Mouse (Mus musculus) heart, adult 18-20 months (tissue): ENCODE measurements at regions not wholly inside any gene's neighbourhood (a gene's known extent, or its start where the extent isn't known, plus 50 kb on each side); places are given as distances from the start of the nearest gene placed in this dataset.

Experiments
- DNase-seq, 2 experiments: peaks; one replicate each; pipeline ENCODE4 v3.0.0; 2021 to 2022; ENCODE audit warnings: mixed read lengths in 1 of 2

- no peak for DNase-seq
These were observed 54.8 kb downstream of the Gm19935 start for GRCm38 (mm10) chr8:90762390-90762789.

GRCm38 (mm10) chr8:90761947-90762346, 55.2 kb downstream of the Gm19935 start:
- no peak for DNase-seq

DNA sequence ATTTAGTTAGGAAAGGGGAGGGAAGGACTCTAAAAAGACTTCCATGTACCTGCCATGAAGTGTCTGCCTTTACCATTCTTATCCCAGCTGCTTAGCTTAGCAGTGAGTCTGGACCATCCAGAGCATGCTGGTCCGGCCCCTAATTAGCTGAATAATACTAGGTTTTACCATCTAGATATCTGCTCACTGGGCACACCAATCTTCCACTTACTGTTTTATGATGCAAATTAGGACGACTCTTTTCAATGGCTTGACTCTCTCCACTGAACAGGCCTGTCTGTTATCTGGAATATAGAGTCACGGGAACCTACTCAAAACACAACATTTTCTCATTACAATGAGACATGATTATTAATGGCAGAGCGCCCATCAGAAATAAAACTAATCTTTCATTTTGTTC, 55.7 kb downstream of the Gm19935 start:
- DNase-seq: no peak

DNA sequence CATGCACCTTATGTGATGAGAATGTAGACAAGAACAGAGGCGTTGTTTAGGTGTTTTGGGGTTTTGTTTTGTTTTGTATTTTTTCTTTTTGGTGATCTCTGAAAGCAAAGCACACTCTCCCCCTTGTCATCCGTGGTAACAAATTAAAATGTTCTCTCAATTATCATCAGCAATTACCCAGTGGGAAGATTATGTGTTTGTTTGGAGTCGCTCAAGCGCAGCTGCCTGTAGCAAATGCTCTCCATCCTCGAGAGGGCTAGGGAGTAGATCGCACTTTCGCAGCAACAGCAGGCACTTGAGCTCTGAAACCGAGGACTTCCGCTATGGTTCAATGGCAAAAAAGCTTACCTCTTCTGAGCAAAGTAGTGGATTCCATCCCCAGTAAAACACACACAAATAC, 57.7 kb downstream of the Gm19935 start:
- no peak for DNase-seq

DNA sequence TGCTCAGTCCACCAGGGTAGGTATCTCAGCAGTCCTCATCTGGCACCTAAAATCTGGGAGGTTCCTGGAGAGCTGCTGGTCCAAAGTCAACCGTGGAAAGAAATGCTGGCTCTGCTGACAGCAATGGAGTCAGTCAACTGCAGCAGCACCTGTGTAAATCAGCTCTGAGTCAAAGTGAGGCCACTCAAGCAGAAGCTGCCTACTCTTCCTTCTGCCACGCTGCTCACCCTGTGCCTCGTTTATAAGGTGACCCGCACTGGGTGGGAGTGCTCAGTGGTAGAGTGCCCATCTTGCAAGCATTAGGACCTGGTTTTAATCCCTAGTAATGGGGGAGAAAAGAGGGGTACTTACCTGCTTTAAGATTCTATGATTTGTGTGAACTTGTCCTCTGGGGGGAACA, 62.2 kb downstream of the Gm19935 start:
- DNase-seq: no peak

GRCm38 (mm10) chr8:90743546-90743945, 73.6 kb downstream of the Gm19935 start:
- peak; percentile 2 to 10 for DNase-seq

GRCm38 (mm10) chr8:90740963-90741733, 76.0 kb downstream of the Gm19935 start:
- DNase-seq: no peak

DNA sequence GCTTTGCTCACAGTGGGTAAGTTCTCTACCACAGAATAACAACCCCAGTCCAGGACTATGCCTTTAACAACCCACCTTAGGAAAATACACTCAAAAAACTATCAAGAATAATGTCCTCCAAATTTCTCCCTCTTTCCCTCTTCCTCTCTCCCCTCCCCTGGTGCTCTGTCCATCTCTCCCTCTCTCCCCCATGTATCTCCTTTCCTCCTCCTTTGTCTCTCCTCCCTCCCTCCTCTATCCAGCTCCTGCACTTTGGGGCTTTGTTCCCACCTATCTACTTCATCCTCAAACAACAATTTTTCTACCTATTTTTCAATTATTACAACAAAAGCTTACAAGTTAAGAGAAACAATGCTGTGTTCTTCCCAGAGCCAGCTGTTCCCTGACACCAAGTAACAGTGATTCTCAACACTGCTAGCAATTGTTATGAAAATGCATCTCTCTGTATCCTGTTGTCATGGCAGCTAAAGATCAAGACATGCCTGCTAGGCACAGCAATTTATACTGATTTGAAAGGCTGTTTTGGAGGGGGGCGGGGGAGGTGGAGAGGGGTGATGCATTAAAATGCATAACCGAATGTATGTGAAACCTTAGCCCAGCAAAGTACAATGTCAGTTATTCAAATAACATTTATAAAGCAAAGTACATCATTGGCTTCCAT, 76.8 kb downstream of the Gm19935 start:
- no peak for DNase-seq

GRCm38 (mm10) chr8:90728011-90728410, 89.2 kb downstream of the Gm19935 start:
- DNase-seq: no peak

DNA sequence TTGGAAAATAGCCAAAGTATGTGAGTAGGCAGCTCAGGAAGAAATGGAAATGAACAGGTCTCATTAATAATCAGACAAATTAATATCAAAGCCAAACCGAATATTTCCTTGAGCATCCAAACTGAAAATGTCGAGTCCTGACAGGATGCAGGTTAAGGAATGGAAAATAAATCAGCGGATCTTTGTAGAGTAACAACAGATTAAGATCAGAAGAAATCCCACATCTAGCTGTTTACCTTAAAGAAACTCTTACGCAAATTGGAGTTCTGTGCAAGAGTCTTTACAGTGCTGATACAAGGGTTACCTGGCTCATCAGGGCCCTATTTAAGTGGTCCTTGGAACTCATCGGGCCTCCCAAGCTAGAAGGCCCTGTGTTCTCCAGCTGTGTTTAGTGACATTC, 92.0 kb downstream of the Gm19935 start:
- no peak for DNase-seq

DNA sequence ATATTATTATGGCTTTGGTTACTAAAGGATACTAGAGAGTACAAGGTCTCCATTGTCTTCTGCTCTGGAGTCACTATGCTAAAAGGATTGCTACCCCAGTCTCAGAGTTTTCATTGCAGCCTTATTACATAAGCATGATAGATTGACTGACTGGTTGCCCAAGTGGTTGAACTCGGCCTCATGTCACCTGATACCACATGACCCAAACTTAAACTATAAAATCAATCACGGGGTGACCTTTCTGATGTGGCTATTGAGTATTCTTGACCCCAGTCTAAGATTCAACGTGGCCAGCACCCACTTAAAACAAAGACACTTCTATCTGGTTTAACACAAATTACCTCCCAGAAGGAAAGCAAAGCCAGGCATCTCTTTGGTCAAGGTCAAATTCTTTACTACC, 100.8 kb downstream of the Gm19935 start:
- no peak for DNase-seq

DNA sequence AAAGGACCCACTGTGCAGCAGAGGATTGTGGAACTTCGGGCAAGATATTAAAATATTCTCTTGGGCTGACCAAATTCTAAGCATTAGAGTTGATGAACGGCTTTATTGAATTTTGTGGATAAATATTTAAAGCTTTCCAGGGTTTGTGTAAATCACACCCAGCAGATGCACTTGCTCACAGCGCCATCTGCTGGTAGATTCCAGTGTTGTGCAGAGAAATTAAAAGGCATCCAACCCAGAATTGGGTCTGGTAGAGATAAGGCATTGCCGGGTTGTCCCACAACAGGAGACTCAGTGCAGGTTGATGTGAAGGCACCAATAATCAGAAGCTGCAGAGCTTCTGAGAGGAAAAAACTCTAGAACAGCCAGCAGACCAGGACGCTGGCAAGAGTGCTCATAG, 108.7 kb downstream of the Gm19935 start:
- peak; percentile 10 to 58 for DNase-seq

GRCm38 (mm10) chr8:90692516-90692915, 124.7 kb downstream of the Gm19935 start:
- DNase-seq: no peak

- DNase-seq: no peak
These were observed 132.1 kb downstream of the Gm19935 start for GRCm38 (mm10) chr8:90685076-90685475.

DNA sequence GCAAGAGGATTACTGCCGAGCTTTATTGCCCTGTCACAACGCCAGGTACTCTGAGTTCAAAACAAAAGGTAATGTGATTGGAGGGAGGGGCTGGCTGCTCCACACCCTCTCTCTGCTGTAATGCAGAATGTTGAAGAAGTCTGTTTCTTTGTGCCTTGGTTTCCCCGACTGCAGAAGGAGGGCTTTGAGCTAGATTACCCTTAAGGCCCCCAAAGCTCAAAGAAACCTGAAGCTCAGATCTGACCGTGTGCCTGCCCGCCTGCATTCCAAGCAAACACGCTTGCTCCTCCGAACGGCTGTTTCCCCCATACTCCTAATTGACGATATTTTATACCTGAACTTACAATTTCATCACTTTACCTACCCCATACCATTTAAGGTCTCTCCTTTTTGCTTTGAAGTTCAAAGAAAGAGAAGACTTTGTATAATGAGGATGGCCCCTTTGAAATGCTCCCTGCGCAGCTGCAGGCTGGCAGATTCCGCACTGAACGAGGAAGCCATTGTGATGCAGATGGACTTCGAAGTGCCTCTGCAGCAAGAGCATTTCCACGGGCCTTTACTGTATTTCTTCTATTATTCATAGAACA, 146.6 kb downstream of the Gm19935 start:
- DNase-seq: no peak

DNA sequence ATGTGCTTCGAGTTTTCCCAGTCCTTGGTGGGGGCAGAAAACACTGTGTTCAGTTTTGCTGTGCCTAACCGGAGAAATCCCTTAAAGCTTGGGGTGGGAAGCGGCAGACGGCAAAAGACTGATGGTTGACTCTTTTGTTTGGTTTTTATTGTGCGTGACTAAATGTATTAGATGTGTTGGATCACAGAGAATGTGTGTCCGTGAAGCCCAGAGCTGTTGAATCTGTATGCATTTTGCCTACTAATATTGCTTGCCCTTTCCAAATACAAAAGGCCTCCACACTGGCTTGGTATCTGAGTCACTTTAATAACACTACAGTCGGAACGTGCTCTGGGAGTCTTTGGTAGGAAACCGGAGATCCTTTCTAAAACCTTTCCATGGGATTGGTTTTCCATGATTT, 147.8 kb downstream of the Gm19935 start:
- DNase-seq: no peak

- DNase-seq: no peak
These were observed 158.1 kb downstream of the Gm19935 start for GRCm38 (mm10) chr8:90659066-90659465.

DNA sequence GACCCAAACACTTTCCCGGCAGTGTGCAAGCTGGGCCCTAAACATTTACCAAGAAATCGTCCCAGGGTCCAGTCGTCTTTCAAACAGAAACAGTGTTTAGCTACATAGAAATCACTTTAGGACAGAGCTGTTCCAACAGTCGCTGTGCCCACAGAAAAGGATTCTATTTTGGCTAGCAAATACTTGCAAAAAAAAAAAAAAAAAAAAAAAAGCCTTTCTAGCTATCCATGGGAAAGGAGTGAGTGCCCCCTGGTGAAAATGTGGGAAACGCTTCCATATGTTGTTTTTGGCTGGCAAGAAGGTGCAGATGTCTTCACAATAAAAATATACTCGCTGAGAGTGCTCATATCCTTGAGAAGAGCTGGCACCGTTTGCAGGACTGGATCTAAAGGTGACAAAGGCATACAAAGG, 159.5 kb downstream of the Gm19935 start:
- DNase-seq: peak; percentile 9 to 33

DNA sequence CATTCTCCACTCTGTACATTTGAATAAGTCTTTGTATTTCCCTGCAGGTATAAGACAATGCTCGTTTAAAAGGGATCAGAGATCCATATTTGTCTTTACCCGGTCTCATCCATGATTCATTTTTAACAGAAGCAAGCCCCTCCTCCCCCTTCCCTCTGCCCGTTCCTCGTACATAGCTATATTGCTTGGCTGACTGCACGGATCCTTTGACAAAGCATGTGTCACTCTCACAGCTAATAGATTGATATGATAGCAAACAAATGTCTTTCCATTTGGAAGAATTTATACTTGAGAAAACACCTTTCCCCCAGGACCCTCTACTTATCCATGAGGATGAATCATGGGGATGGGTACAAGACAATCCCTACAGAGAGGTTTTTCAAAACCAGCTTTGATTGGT, 160.1 kb downstream of the Gm19935 start:
- no peak for DNase-seq

DNA sequence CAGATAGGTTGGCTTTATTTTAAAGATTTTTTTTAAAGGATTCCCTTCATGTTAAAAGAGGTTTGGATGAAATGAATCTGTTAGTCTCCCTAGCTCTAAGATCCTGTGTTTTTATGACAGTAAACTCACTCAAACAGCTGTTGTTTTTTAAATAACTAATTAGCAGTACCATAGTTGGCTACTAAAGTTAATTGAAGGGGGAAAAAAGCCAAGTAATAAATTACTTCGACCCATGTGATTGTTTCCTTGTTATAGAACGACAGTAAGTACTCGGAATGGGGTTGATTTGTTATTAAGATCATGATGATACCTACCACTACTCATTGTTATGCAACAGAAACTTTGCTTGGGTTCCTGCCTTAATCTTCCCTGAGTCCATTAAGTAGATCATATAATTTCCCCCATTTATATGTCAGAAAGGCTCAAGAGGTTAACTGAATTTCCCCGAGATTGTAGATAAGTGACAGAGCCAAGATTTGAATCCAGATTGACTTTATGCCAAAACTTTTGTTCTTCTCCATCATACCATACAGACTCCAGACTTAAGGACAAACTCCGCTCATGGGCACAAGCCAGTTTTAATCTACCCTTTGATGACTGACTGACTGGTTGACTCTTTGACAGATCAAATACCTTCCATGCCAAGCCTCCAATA, 160.6 kb downstream of the Gm19935 start:
- DNase-seq: no peak

DNA sequence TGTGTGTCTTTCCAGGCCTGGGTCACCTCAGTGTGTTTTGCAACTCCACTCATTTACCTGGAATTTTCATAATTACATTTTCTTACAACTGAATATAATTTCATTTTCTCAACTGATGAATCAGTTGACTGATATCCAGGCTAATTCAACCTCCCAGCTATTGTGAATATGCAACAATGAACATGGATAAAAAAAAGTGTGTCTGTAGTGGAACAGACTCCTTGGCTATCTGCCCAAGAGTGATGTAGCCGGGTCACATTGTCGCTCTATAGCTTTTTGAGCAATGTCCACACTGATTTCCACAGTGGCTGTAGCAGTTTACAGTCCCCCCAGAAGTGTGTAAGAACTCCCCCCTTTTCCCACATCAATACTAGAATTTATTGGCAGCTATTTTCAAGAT, 162.4 kb downstream of the Gm19935 start:
- DNase-seq: no peak

DNA sequence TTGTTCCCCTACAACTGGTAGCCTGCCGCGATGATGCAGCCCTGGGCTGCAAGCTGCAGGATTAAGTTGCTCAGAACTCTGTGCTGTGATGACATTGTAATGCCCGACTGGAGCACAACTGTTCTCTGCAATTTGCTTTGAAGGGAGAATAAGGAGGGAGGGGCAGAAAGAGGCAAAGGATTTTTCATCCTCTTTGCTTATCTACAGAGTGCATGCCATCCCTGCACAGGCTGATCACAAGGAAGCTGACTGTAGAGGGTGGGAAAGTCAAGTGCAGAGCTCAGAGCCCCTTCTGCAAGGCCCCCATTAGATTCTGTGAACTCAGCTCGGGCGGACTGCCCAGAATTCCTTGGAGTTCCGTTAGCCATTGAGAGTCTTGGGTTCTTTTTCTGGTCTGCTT, 174.8 kb downstream of the Gm19935 start:
- DNase-seq: no peak

- no peak for DNase-seq
These were observed 180.4 kb downstream of the Gm19935 start for GRCm38 (mm10) chr8:90636770-90637169.
